Mouse (Mus musculus) kidney, adult 2 months (tissue): Measurements from ENCODE around the gene Spred1.

Source experiments
- CTCF ChIP-seq: fragments of 200-500 bp; conservative IDR thresholded peaks from 2 replicates; pipeline ENCODE4 v1.5.1; 2011; ENCODE audit warnings: low read depth, mild to moderate bottlenecking, control low read depth, low read length, moderate library complexity, mixed read lengths; ENCODE audit not compliant: insufficient read depth, insufficient read length
- POLR2A ChIP-seq: fragments of 200-500 bp; IDR thresholded peaks from one replicate; pipeline ENCODE4 v1.6.1; 2011; ENCODE audit warnings: low read depth, low read length, control low read depth

- no peak for TF ChIP-seq CTCF
- TF ChIP-seq POLR2A: no peak
Observed at GRCm38 (mm10) chr2:117086766-117087457, 34.3 kb upstream of the Spred1 start.
